ENCODE assay signal across 29 mouse cellular contexts in genomic region chr14:121112061-121112460, GRCm38 (mm10).
DNase-seq lines count a peak whose midpoint lies in the region; ATAC-seq and TF ChIP-seq lines count a peak whose summit lies in the region.
"Had no signal": no experiment of that assay in that cellular context is flagged by ENCODE, and none has a peak within 500 bp of the region (broad histone marks: within the 10 kb centered on the region; RNA-seq: fewer than 3 reads in every experiment).

No protein-coding gene starts in this region.

- H3K4me2 ChIP-seq in hindbrain, embryonic 13.5 days: no peak overlapping the region
- no peak overlapping the region for H3K4me2 ChIP-seq in neural tube, embryonic 15.5 days
- H3K4me2 ChIP-seq in liver, postnatal 0 days (ENCODE audit: low read depth, low read length): no peak overlapping the region
- H3K4me2 ChIP-seq: forebrain, embryonic 15.5 days; heart, embryonic 13.5 days; liver, embryonic 12.5 days; neural tube, embryonic 12.5 days had no signal

- peak overlapping the region; percentile 45; the same call in 1 of the 2 replicates for H3K27ac ChIP-seq in hindbrain, embryonic 10.5 days
- no peak overlapping the region for H3K27ac ChIP-seq in hindbrain, embryonic 13.5 days
- H3K27ac ChIP-seq in neural tube, embryonic 15.5 days (replicated peaks): no peak overlapping the region
- peak overlapping the region; percentile 53; the same call in 1 of the 2 replicates for H3K27ac ChIP-seq in limb, embryonic 10.5 days
- H3K27ac ChIP-seq in liver, postnatal 0 days (ENCODE audit: low read depth): no peak overlapping the region
- H3K27ac ChIP-seq: forebrain, embryonic 10.5 days; forebrain, embryonic 15.5 days; heart, adult 2 months; heart, embryonic 13.5 days; liver, embryonic 12.5 days; midbrain, embryonic 10.5 days; neural tube, embryonic 12.5 days had no signal

- H3K36me3 ChIP-seq in hindbrain, embryonic 10.5 days: peaks cover 15% of the 10 kb centered on the region
- H3K36me3 ChIP-seq in hindbrain, embryonic 13.5 days: peaks cover 12% of the 10 kb centered on the region
- 0 out of 2 replicates have a peak, but pooled peaks cover 6% of the 10 kb centered on the region for H3K36me3 ChIP-seq in neural tube, embryonic 15.5 days
- peaks cover 57% of the 10 kb centered on the region for H3K36me3 ChIP-seq in limb, embryonic 10.5 days
- H3K36me3 ChIP-seq in liver, postnatal 0 days (replicated peaks; ENCODE audit: insufficient read depth, low read length): 0 out of 2 replicates have a peak, but pooled peaks cover 3% of the 10 kb centered on the region
- H3K36me3 ChIP-seq: forebrain, embryonic 15.5 days; G1E; liver, embryonic 12.5 days; neural tube, embryonic 12.5 days had no signal

- H3K4me1 ChIP-seq in hindbrain, embryonic 10.5 days (replicated peaks): peaks cover 47% of the 10 kb centered on the region
- peaks cover 22% of the 10 kb centered on the region for H3K4me1 ChIP-seq in hindbrain, embryonic 13.5 days (replicated peaks)
- H3K4me1 ChIP-seq in neural tube, embryonic 15.5 days: peaks cover 24% of the 10 kb centered on the region
- peaks cover 55% of the 10 kb centered on the region for H3K4me1 ChIP-seq in limb, embryonic 10.5 days
- H3K4me1 ChIP-seq in liver, postnatal 0 days (ENCODE audit: insufficient read depth): peaks cover 8% of the 10 kb centered on the region; the same call in 1 of the 2 replicates

- no peak overlapping the region for H3K4me3 ChIP-seq in hindbrain, embryonic 10.5 days
- no peak overlapping the region for H3K4me3 ChIP-seq in hindbrain, embryonic 13.5 days
- no peak overlapping the region for H3K4me3 ChIP-seq in neural tube, embryonic 15.5 days (replicated peaks)
- H3K4me3 ChIP-seq in limb, embryonic 10.5 days: no peak overlapping the region
- H3K4me3 ChIP-seq in liver, postnatal 0 days (ENCODE audit: low read depth, low read length): no peak overlapping the region
- H3K4me3 ChIP-seq: forebrain, embryonic 10.5 days; forebrain, embryonic 15.5 days; heart, adult 2 months; heart, embryonic 13.5 days; liver, embryonic 12.5 days; midbrain, embryonic 10.5 days; neural tube, embryonic 12.5 days had no signal

- TF ChIP-seq EP300 in liver, postnatal 0 days (IDR thresholded peaks at IDR 0.05; ENCODE audit: low read depth): no peak

- no peaks in the 10 kb centered on the region for H3K9me3 ChIP-seq in hindbrain, embryonic 10.5 days
- no peaks in the 10 kb centered on the region for H3K9me3 ChIP-seq in hindbrain, embryonic 13.5 days
- no peaks in the 10 kb centered on the region for H3K9me3 ChIP-seq in neural tube, embryonic 15.5 days (replicated peaks)
- no peaks in the 10 kb centered on the region for H3K9me3 ChIP-seq in limb, embryonic 10.5 days (replicated peaks)
- H3K9me3 ChIP-seq in liver, postnatal 0 days (ENCODE audit: low read length): no peaks in the 10 kb centered on the region
- H3K9me3 ChIP-seq: forebrain, embryonic 10.5 days; forebrain, embryonic 15.5 days; heart, embryonic 13.5 days; liver, embryonic 12.5 days; midbrain, embryonic 10.5 days; neural tube, embryonic 12.5 days had no signal

- 75% methylated on average over 8 of the region's 8 CpGs for WGBS in hindbrain, embryonic 10.5 days
- 81% methylated on average over 8 of the region's 8 CpGs for WGBS in hindbrain, embryonic 13.5 days
- WGBS in neural tube, embryonic 15.5 days: 83% methylated on average over 8 of the region's 8 CpGs
- WGBS in limb, embryonic 10.5 days: 73% methylated on average over 8 of the region's 8 CpGs
- WGBS in liver, postnatal 0 days (ENCODE audit: insufficient replicate concordance): 84% methylated on average over 8 of the region's 8 CpGs

- H3K9ac ChIP-seq in hindbrain, embryonic 13.5 days: no peak overlapping the region
- no peak overlapping the region for H3K9ac ChIP-seq in neural tube, embryonic 15.5 days (replicated peaks)
- no peak overlapping the region for H3K9ac ChIP-seq in liver, postnatal 0 days (replicated peaks)
- H3K9ac ChIP-seq: forebrain, embryonic 15.5 days; heart, embryonic 13.5 days; liver, embryonic 12.5 days; neural tube, embryonic 12.5 days had no signal

- no peak for DNase-seq in hindbrain, embryonic 10.5 days (ENCODE audit: low spot score)
- no peak for DNase-seq in neural tube, embryonic 10.5 days (ENCODE audit: extremely low spot score, low spot score)
- no peak for DNase-seq in limb, embryonic 10.5 days (ENCODE audit: low spot score)
- DNase-seq in heart, adult 8-10 months (ENCODE audit: low spot score): no peak
- DNase-seq in liver, postnatal 0 days: no peak
- DNase-seq: adrenal gland, postnatal 10 days; cerebellum, adult 11 months; cerebellum, adult 9-10 months; cerebellum, postnatal 36 days; heart, adult 2 months; heart, postnatal 10 days; kidney, adult 9 months; kidney, postnatal 10 days; lung, adult 18-20 months; lung, postnatal 4 days; thymus, postnatal 14 days had no signal

- no peak for ATAC-seq in hindbrain, embryonic 13.5 days (ENCODE audit: low FRiP score)
- 0 out of 2 replicates have a peak, but pooled peaks have one; percentile 33 for ATAC-seq in neural tube, embryonic 15.5 days (ENCODE audit: low FRiP score)
- ATAC-seq in liver, postnatal 0 days: no peak
- ATAC-seq: forebrain, embryonic 15.5 days; hindbrain, embryonic 16.5 days; liver, embryonic 12.5 days; lung, postnatal 0 days; midbrain, embryonic 16.5 days; Patski had no signal

- no peak for TF ChIP-seq CTCF in liver, postnatal 0 days (IDR thresholded peaks at IDR 0.05; ENCODE audit: low read depth)

- H3K27me3 ChIP-seq in hindbrain, embryonic 10.5 days (ENCODE audit: insufficient read depth, poor library complexity, severe bottlenecking): no peaks in the 10 kb centered on the region
- H3K27me3 ChIP-seq in hindbrain, embryonic 13.5 days: no peaks in the 10 kb centered on the region
- H3K27me3 ChIP-seq in neural tube, embryonic 15.5 days (replicated peaks): no peaks in the 10 kb centered on the region
- no peaks in the 10 kb centered on the region for H3K27me3 ChIP-seq in limb, embryonic 10.5 days (ENCODE audit: low read depth, poor library complexity, severe bottlenecking)
- H3K27me3 ChIP-seq in liver, postnatal 0 days (ENCODE audit: insufficient read depth, low read length): no peaks in the 10 kb centered on the region
- H3K27me3 ChIP-seq: forebrain, embryonic 15.5 days; heart, embryonic 13.5 days; liver, embryonic 12.5 days; neural tube, embryonic 12.5 days; Patski had no signal

Comparison
In these comparisons a context has a peak if more than half of its experiments do, and no peak if none do; other contexts are left out.
1. H3K27ac ChIP-seq: peak in hindbrain, embryonic 10.5 days (single experiment) and limb, embryonic 10.5 days (single experiment); none in hindbrain, embryonic 13.5 days (single experiment), neural tube, embryonic 15.5 days (single experiment) and liver, postnatal 0 days (single experiment).